Mouse (Mus musculus): ENCODE measurements around the gene Pcdh17. TPM values are rescaled to one million over a fixed set of nuclear protein-coding genes. Genes with fewer than 3 reads are reported as not detected.

Pcdh17 gene
- total RNA-seq (2021), result 1 to 10 TPM; 7.6 to 8.1 TPM
- long read RNA-seq, experiment 1, full-length matches to known transcripts, result 3 of 3 reads
- long read RNA-seq, experiment 1, partial matches to known transcripts, result 0 of 3 reads
- long read RNA-seq, experiment 1, other reads (novel, unspliced or antisense), result 0 of 3 reads
- long read RNA-seq, experiment 2, full-length matches to known transcripts, result 2 of 5 reads
- long read RNA-seq, experiment 2, partial matches to known transcripts, result 0 of 5 reads
- long read RNA-seq, experiment 2, other reads (novel, unspliced or antisense), result 3 of 5 reads

GRCm38 (mm10) chr14:84443288-84443686 is at the start of gene Pcdh17:
Gene Pcdh17 (plus strand): TSS chr14:84443563.
- peak; percentile 89 to 92 for DNase-seq (ENCODE audit: low spot score in 2 of 2)

- no peak for DNase-seq (ENCODE audit: low spot score in 2 of 2)
Measured at GRCm38 (mm10) chr14:84397137-84397536, 46.2 kb upstream of the Pcdh17 start.

GRCm38 (mm10) chr14:84424736-84425135 is 18.6 kb upstream of the Pcdh17 start:
- no peak for DNase-seq (ENCODE audit: low spot score in 2 of 2)

- DNase-seq (ENCODE audit: low spot score in 2 of 2), result no peak
Measured at GRCm38 (mm10) chr14:84426616-84427015, 16.7 kb upstream of the Pcdh17 start.

- peak in 1 of 2 experiments; percentile 11 for DNase-seq (ENCODE audit: low spot score in 2 of 2)
Measured at GRCm38 (mm10) chr14:84438066-84438770, 5.1 kb upstream of the Pcdh17 start.

GRCm38 (mm10) chr14:84440903-84441302 is 2.5 kb upstream of the Pcdh17 start:
- peak in 1 of 2 experiments; percentile 14 for DNase-seq (ENCODE audit: low spot score in 2 of 2)

GRCm38 (mm10) chr14:84442528-84443287 is 655 bp upstream of the Pcdh17 start:
- DNase-seq (ENCODE audit: low spot score in 2 of 2), result peak in 1 of 2 experiments; percentile 21

- no peak for DNase-seq (ENCODE audit: low spot score in 2 of 2)
Measured at GRCm38 (mm10) chr14:84443761-84444160, 398 bp downstream of the Pcdh17 start.

- DNase-seq (ENCODE audit: low spot score in 2 of 2), result peak in 1 of 2 experiments; percentile 13
Measured at GRCm38 (mm10) chr14:84444276-84444662, 906 bp downstream of the Pcdh17 start.

- DNase-seq (ENCODE audit: low spot score in 2 of 2), result peak in 1 of 2 experiments; percentile 16
Measured at GRCm38 (mm10) chr14:84444663-84445502, 1.5 kb downstream of the Pcdh17 start.

GRCm38 (mm10) chr14:84445503-84446410 is 2.4 kb downstream of the Pcdh17 start:
- peak; percentile 22 to 37 for DNase-seq (ENCODE audit: low spot score in 2 of 2)

GRCm38 (mm10) chr14:84446411-84446915 is 3.1 kb downstream of the Pcdh17 start:
- peak in 1 of 2 experiments; percentile 18 for DNase-seq (ENCODE audit: low spot score in 2 of 2)

GRCm38 (mm10) chr14:84446941-84447641 is 3.7 kb downstream of the Pcdh17 start:
- peak; percentile 48 to 68 for DNase-seq (ENCODE audit: low spot score in 2 of 2)

GRCm38 (mm10) chr14:84447661-84448380 is 4.5 kb downstream of the Pcdh17 start:
- DNase-seq (ENCODE audit: low spot score in 2 of 2), result peak in 1 of 2 experiments; percentile 10

- DNase-seq (ENCODE audit: low spot score in 2 of 2), result peak in 1 of 2 experiments; percentile 8
Measured at GRCm38 (mm10) chr14:84448381-84448771, 5.0 kb downstream of the Pcdh17 start.

GRCm38 (mm10) chr14:84454074-84454845 is 10.9 kb downstream of the Pcdh17 start:
- DNase-seq (ENCODE audit: low spot score in 2 of 2), result no peak

- no peak for DNase-seq (ENCODE audit: low spot score in 2 of 2)
Measured at GRCm38 (mm10) chr14:84475491-84475890, 32.1 kb downstream of the Pcdh17 start.
